Mouse (Mus musculus): ENCODE results near the gene Asic2. TPM values are rescaled to one million over a fixed set of nuclear protein-coding genes. Genes with fewer than 3 reads are reported as not detected.

Asic2 gene
- polyA plus RNA-seq, 1 experiment from 2014 or later = not detected

GRCm38 (mm10) chr11:81486265-81486940, 481.9 kb downstream of the Asic2 start:
- Histone ChIP-seq H3K9ac (no peak overlapping the region), H3K27me3 (no peaks in the 10 kb centered on the region), H3K27ac (no peak overlapping the region), H3K36me3 (no peaks in the 10 kb centered on the region), H3K4me3 (no peak overlapping the region), H3K4me2 (no peak overlapping the region), H3K9me3 (replicated peaks) (no peaks in the 10 kb centered on the region; the same call in 1 of the 2 replicates), H3K4me1 (replicated peaks) (no peaks in the 10 kb centered on the region)
- ATAC-seq (replicated peaks; ENCODE audit: insufficient number of reproducible peaks, insufficient read depth, low FRiP score, low read depth) = no peak
- 18% methylated on average over 6 of the region's 6 CpGs for WGBS

DNA sequence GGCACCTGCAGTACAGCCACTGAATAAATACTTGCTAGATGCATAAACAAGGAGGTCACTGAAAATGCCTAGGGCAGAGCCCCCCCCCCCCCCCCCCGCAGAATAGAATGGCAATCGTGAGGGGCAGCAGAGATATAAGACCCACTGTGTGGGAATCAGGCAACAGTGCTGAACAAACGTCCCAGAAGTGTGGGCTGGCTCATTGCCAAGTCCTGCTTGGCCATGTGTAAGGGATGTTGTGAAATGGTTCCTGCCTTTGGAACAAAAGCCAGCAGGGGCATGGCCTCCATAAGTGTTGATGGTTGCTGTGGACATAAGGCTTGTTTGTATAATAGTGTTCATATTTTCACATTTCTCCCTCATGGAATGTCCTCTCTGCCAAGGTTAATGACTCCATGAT, 487.1 kb downstream of the Asic2 start:
- no peak for ATAC-seq (replicated peaks; ENCODE audit: insufficient number of reproducible peaks, insufficient read depth, low FRiP score, low read depth)
- H3K4me3 ChIP-seq = no peak overlapping the region
- no peaks in the 10 kb centered on the region; the same call in 1 of the 2 replicates for H3K9me3 ChIP-seq (replicated peaks)
- WGBS = 36% methylated on average over 3 of the region's 3 CpGs
- no peaks in the 10 kb centered on the region for H3K27me3 ChIP-seq
- no peak overlapping the region for H3K9ac ChIP-seq
- no peaks in the 10 kb centered on the region for H3K4me1 ChIP-seq (replicated peaks)
- no peak overlapping the region for H3K27ac ChIP-seq
- H3K4me2 ChIP-seq = no peak overlapping the region
- H3K36me3 ChIP-seq = no peaks in the 10 kb centered on the region

- H3K4me2 ChIP-seq = no peak overlapping the region
- H3K27ac ChIP-seq = no peak overlapping the region
Observed at GRCm38 (mm10) chr11:81476231-81476630, 492.0 kb downstream of the Asic2 start.

GRCm38 (mm10) chr11:81474121-81474520, 494.1 kb downstream of the Asic2 start:
- Histone ChIP-seq H3K4me2 (no peak overlapping the region), H3K27me3 (no peaks in the 10 kb centered on the region), H3K9me3 (replicated peaks) (no peaks in the 10 kb centered on the region), H3K9ac (no peak overlapping the region), H3K27ac (no peak overlapping the region), H3K4me3 (no peak overlapping the region), H3K36me3 (no peaks in the 10 kb centered on the region), H3K4me1 (replicated peaks) (no peaks in the 10 kb centered on the region)
- ATAC-seq (replicated peaks; ENCODE audit: insufficient number of reproducible peaks, insufficient read depth, low FRiP score, low read depth) = no peak
- 61% methylated on average over 2 of the region's 2 CpGs for WGBS

More at GRCm38 (mm10) chr11:81476231-81476630, 492.0 kb downstream of the Asic2 start:
- H3K36me3 ChIP-seq = no peaks in the 10 kb centered on the region
- H3K27me3 ChIP-seq = no peaks in the 10 kb centered on the region
- no peak for ATAC-seq (replicated peaks; ENCODE audit: insufficient number of reproducible peaks, insufficient read depth, low FRiP score, low read depth)
- H3K9me3 ChIP-seq (replicated peaks) = no peaks in the 10 kb centered on the region
- H3K4me3 ChIP-seq = no peak overlapping the region
- no peak overlapping the region for H3K9ac ChIP-seq
- no peaks in the 10 kb centered on the region for H3K4me1 ChIP-seq (replicated peaks)

DNA sequence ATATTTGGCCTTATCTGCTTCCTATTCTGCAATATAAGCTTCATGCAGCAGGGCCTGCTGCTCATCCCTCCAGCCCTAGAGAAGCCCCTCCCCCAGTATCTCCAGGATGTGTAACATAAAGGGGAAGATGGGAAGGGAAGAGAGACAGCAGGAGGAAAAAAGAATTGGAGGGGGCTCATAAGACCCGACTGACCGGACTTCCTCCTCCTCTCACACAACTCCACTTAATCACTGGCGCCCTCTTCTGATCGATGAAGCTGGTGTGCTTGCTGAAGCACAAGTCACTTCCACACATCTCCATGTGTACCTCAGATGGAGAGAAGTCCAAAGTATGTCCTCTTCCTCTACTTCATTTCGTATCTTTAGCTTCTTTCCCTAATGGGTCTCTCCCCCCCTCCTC, 506.1 kb downstream of the Asic2 start:
- ATAC-seq (replicated peaks; ENCODE audit: insufficient number of reproducible peaks, insufficient read depth, low FRiP score, low read depth) = no peak
- no peaks in the 10 kb centered on the region for H3K36me3 ChIP-seq
- WGBS = 7% methylated on average over 5 of the region's 5 CpGs
- H3K4me2 ChIP-seq = no peak overlapping the region
- no peaks in the 10 kb centered on the region for H3K27me3 ChIP-seq
- H3K4me3 ChIP-seq = no peak overlapping the region
- no peak overlapping the region for H3K27ac ChIP-seq
- no peaks in the 10 kb centered on the region for H3K9me3 ChIP-seq (replicated peaks)
- H3K9ac ChIP-seq = no peak overlapping the region
- no peaks in the 10 kb centered on the region for H3K4me1 ChIP-seq (replicated peaks)

DNA sequence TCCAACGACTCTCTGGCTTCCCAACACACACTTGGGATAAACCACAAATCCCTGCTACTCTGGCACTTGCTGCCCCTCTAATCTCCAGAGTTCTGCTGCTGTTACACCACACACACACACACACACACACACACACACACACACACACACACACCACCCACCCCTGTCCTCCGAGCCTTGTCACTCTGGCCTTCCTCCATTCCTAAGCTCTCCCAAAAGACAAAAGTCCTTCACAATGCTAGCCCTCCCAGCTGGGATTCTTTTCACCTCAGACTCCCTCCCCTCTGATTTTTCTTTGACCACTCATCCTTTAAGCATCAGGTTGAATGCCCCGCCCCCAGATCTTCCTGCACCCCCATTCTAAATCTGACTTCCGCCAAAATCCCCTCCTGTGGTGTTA, 506.5 kb downstream of the Asic2 start:
- Histone ChIP-seq H3K9ac (no peak overlapping the region), H3K9me3 (replicated peaks) (no peaks in the 10 kb centered on the region), H3K27me3 (no peaks in the 10 kb centered on the region), H3K4me1 (replicated peaks) (no peaks in the 10 kb centered on the region), H3K4me3 (no peak overlapping the region), H3K4me2 (no peak overlapping the region), H3K27ac (no peak overlapping the region), H3K36me3 (no peaks in the 10 kb centered on the region)
- no peak for ATAC-seq (replicated peaks; ENCODE audit: insufficient number of reproducible peaks, insufficient read depth, low FRiP score, low read depth)
- WGBS = 21% methylated on average over 4 of the region's 4 CpGs

GRCm38 (mm10) chr11:81454921-81455320, 513.3 kb downstream of the Asic2 start:
- H3K9me3 ChIP-seq (replicated peaks) = no peaks in the 10 kb centered on the region
- no peak overlapping the region for H3K9ac ChIP-seq
- no peak overlapping the region for H3K4me2 ChIP-seq
- peaks cover 2% of the 10 kb centered on the region; the same call in 1 of the 2 replicates for H3K4me1 ChIP-seq (replicated peaks)
- no peaks in the 10 kb centered on the region for H3K27me3 ChIP-seq
- H3K4me3 ChIP-seq = no peak overlapping the region
- WGBS = 72% methylated on average over 4 of the region's 4 CpGs
- no peak for ATAC-seq (replicated peaks; ENCODE audit: insufficient number of reproducible peaks, insufficient read depth, low FRiP score, low read depth)
- no peak overlapping the region for H3K27ac ChIP-seq
- no peaks in the 10 kb centered on the region for H3K36me3 ChIP-seq

DNA sequence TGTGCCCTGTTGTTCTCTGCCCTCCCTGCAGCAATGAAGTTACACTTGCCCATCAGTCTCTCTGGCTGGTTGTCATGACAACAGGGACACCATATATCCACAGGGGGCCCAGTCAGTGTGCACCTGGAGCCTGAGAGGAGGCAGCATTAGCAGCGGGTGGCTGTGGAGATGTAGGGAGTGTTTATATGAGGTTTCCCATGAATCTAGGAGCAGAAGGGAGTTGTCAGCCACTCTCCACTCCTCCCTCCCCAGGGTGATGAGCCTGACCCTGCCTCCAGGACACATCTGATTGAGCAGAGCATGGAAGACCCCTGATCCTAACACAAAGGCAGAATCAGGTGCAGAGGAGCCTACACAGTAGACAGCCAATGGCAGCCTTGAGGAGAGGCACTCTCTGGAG, 514.1 kb downstream of the Asic2 start:
- H3K27me3 ChIP-seq = no peaks in the 10 kb centered on the region
- no peaks in the 10 kb centered on the region for H3K9me3 ChIP-seq (replicated peaks)
- WGBS = 35% methylated on average over 1 of the region's 1 CpGs
- H3K36me3 ChIP-seq = no peaks in the 10 kb centered on the region
- H3K4me2 ChIP-seq = no peak overlapping the region
- H3K4me3 ChIP-seq = no peak overlapping the region
- no peak overlapping the region for H3K27ac ChIP-seq
- H3K9ac ChIP-seq = no peak overlapping the region
- H3K4me1 ChIP-seq (replicated peaks) = peaks cover 8% of the 10 kb centered on the region
- ATAC-seq (replicated peaks; ENCODE audit: insufficient number of reproducible peaks, insufficient read depth, low FRiP score, low read depth) = no peak

- Histone ChIP-seq H3K27me3 (no peaks in the 10 kb centered on the region), H3K4me1 (replicated peaks) (peaks cover 12% of the 10 kb centered on the region), H3K27ac (peak overlapping the region; percentile 57), H3K36me3 (no peaks in the 10 kb centered on the region), H3K4me2 (no peak overlapping the region), H3K4me3 (no peak overlapping the region), H3K9me3 (replicated peaks) (no peaks in the 10 kb centered on the region), H3K9ac (no peak overlapping the region)
- 30% methylated on average over 3 of the region's 3 CpGs for WGBS
- no peak; the same call in 1 of the 2 replicates for ATAC-seq (replicated peaks; ENCODE audit: insufficient number of reproducible peaks, insufficient read depth, low FRiP score, low read depth)
Observed at GRCm38 (mm10) chr11:81449271-81449705, 519.0 kb downstream of the Asic2 start.

DNA sequence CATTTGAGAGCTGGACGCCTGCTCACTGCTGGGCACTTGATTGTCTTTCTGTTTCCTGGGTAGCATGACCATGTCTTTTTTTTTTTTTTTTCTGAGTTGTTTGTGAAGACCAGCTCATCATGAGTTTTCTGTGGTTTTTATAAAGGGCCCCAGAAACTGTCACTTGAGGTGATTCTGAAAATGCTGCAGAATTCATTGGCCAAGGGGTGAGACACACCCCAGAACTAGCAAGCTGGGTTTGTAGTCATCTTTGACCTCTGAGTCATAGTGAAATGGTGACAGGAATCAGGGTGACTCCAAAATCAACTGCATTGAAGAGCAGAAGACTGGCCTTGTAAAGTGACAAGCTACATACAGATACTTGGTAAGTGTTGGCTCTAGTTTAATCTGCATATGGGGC, 521.9 kb downstream of the Asic2 start:
- Histone ChIP-seq H3K27ac (no peak overlapping the region), H3K4me1 (replicated peaks) (peaks cover 12% of the 10 kb centered on the region), H3K4me2 (no peak overlapping the region), H3K9me3 (replicated peaks) (no peaks in the 10 kb centered on the region), H3K9ac (no peak overlapping the region), H3K4me3 (no peak overlapping the region), H3K27me3 (no peaks in the 10 kb centered on the region), H3K36me3 (no peaks in the 10 kb centered on the region)
- WGBS = 79% methylated on average over 1 of the region's 1 CpGs
- no peak for ATAC-seq (replicated peaks; ENCODE audit: insufficient number of reproducible peaks, insufficient read depth, low FRiP score, low read depth)

DNA sequence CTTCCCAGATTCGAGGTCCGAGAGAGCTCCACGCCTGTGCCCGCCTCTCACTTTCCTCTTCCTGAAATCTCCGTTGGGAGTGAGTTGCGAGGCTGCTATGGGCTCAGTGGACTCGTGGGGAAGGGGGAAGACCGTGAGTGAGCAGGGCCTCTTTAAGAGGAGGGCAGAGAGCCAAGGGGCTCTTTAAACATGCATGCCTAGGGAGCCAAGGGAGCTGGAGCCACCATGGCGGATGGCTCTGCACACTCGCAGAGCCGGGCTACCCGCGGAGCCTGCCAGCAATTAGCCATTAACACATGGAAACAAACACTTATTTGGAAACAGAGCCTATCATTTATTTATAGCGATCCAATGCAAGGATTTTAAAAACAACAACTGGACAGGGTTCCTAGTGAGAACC, 541.4 kb downstream of the Asic2 start:
- H3K9ac ChIP-seq = no peak overlapping the region
- H3K4me1 ChIP-seq (replicated peaks) = peaks cover 4% of the 10 kb centered on the region; the same call in 1 of the 2 replicates
- no peak overlapping the region for H3K27ac ChIP-seq
- no peak overlapping the region for H3K4me3 ChIP-seq
- WGBS = 57% methylated on average over 14 of the region's 14 CpGs
- ATAC-seq (replicated peaks; ENCODE audit: insufficient number of reproducible peaks, insufficient read depth, low FRiP score, low read depth) = no peak
- H3K4me2 ChIP-seq = no peak overlapping the region
- H3K27me3 ChIP-seq = no peaks in the 10 kb centered on the region; the same call in 1 of the 2 replicates
- no peaks in the 10 kb centered on the region for H3K36me3 ChIP-seq
- H3K9me3 ChIP-seq (replicated peaks) = no peaks in the 10 kb centered on the region

- Histone ChIP-seq H3K4me1 (replicated peaks) (no peaks in the 10 kb centered on the region), H3K9me3 (replicated peaks) (no peaks in the 10 kb centered on the region), H3K27me3 (no peaks in the 10 kb centered on the region; the same call in 1 of the 2 replicates), H3K9ac (no peak overlapping the region), H3K4me3 (no peak overlapping the region), H3K4me2 (no peak overlapping the region), H3K27ac (no peak overlapping the region), H3K36me3 (no peaks in the 10 kb centered on the region)
- WGBS = 78% methylated on average over 3 of the region's 3 CpGs
- no peak for ATAC-seq (replicated peaks; ENCODE audit: insufficient number of reproducible peaks, insufficient read depth, low FRiP score, low read depth)
Observed at GRCm38 (mm10) chr11:81419112-81419511, 549.1 kb downstream of the Asic2 start.

Measured in heart, embryonic 15.5 days (tissue).